Mouse (Mus musculus) mouse embryonic stem cell (cell line): ENCODE measurements around the gene Aoc2.
"Not testable (repeated sequence)": the region's sequence is repeated elsewhere in the genome, so short reads cannot be mapped to it uniquely, and the experiment has no call there.

Experiments used
- in situ Hi-C, 2 experiments: fragments of 300-500 bp; cut with MboI; formaldehyde crosslinking; loops; 1 replicate in 1 of 2; 3 replicates in 1 of 2; pipeline ENCODE4 v1.14.3; 2019 to 2020; ENCODE audit warnings: low sequenced_read_pairs in 2 of 2, low pct_unique_long_range_greater_than_20kb in 1 of 2, mixed read lengths in 1 of 2; ENCODE audit not compliant: unreplicated experiment in 1 of 2

Aoc2 gene

GRCm38 (mm10) chr11:101347083-101347775 lies 22.4 kb downstream of the Aoc2 start:
- in situ Hi-C loops, result no loop called here

GRCm38 (mm10) chr11:101348774-101349173 lies 23.9 kb downstream of the Aoc2 start:
- in situ Hi-C loops, result no loop called here

GRCm38 (mm10) chr11:101349216-101349615 lies 24.4 kb downstream of the Aoc2 start:
- in situ Hi-C loops, result no loop called here

- in situ Hi-C loops, result no loop called here
Observed at GRCm38 (mm10) chr11:101351100-101351720, 26.3 kb downstream of the Aoc2 start.

GRCm38 (mm10) chr11:101351721-101352111 lies 26.9 kb downstream of the Aoc2 start:
- in situ Hi-C loops, result no loop called here

- in situ Hi-C loops, result no loop called here
Observed at GRCm38 (mm10) chr11:101353436-101353835, 28.6 kb downstream of the Aoc2 start.

- in situ Hi-C loops, result no loop called here
Observed at GRCm38 (mm10) chr11:101354438-101355010, 29.7 kb downstream of the Aoc2 start.

GRCm38 (mm10) chr11:101355916-101356315 lies 31.1 kb downstream of the Aoc2 start:
- in situ Hi-C loops, result no loop called here

- in situ Hi-C loops, result no loop called here
Observed at GRCm38 (mm10) chr11:101357505-101358182, 32.8 kb downstream of the Aoc2 start.

GRCm38 (mm10) chr11:101359776-101360175 lies 34.9 kb downstream of the Aoc2 start:
- in situ Hi-C loops, result no loop called here

- in situ Hi-C loops, result no loop called here
Observed at GRCm38 (mm10) chr11:101360651-101361113, 35.8 kb downstream of the Aoc2 start.

- in situ Hi-C loops, result no loop called here
Observed at GRCm38 (mm10) chr11:101364531-101364931, 39.7 kb downstream of the Aoc2 start.

GRCm38 (mm10) chr11:101367326-101367935 lies 42.6 kb downstream of the Aoc2 start, which contains the start of gene G6pc:
TSS of gene G6pc (plus strand) at chr11:101367561.
- in situ Hi-C loops, result no loop called here

- in situ Hi-C loops, result no loop called here
Observed at GRCm38 (mm10) chr11:101370141-101370540, 45.3 kb downstream of the Aoc2 start.

- in situ Hi-C loops, result no loop called here
Observed at GRCm38 (mm10) chr11:101374421-101374938, 49.6 kb downstream of the Aoc2 start.

- in situ Hi-C loops, result not testable (repeated sequence)
Observed at GRCm38 (mm10) chr11:101378196-101378595, 53.3 kb downstream of the Aoc2 start.

- in situ Hi-C loops, result no loop called here
Observed at GRCm38 (mm10) chr11:101378926-101379325, 54.1 kb downstream of the Aoc2 start.
